Mouse (Mus musculus): ENCODE data around the gene Robo1. TPM values are rescaled to one million over a fixed set of nuclear protein-coding genes. Genes with fewer than 3 reads are reported as not detected.

Gene Robo1
- total RNA-seq, 4 experiments from 2014 or later: 0.76 to 1.6 (median 1.1) TPM

- DNase-seq (ENCODE audit: low spot score in 2 of 2): no peak
Observed at GRCm38 (mm10) chr16:72928525-72929122, 620.5 kb downstream of the Robo1 start.

GRCm38 (mm10) chr16:72930871-72931270 lies 622.8 kb downstream of the Robo1 start:
- no peak for DNase-seq (ENCODE audit: low spot score in 2 of 2)

- DNase-seq (ENCODE audit: low spot score in 2 of 2): no peak
Observed at GRCm38 (mm10) chr16:72934908-72935307, 626.8 kb downstream of the Robo1 start.

GRCm38 (mm10) chr16:72937183-72937582 lies 629.1 kb downstream of the Robo1 start:
- DNase-seq (ENCODE audit: low spot score in 2 of 2): no peak

GRCm38 (mm10) chr16:72939862-72940261 lies 631.8 kb downstream of the Robo1 start:
- DNase-seq (ENCODE audit: low spot score in 2 of 2): no peak

GRCm38 (mm10) chr16:72940786-72941185 lies 632.7 kb downstream of the Robo1 start:
- DNase-seq (ENCODE audit: low spot score in 2 of 2): no peak

GRCm38 (mm10) chr16:72944403-72944802 lies 636.3 kb downstream of the Robo1 start:
- DNase-seq (ENCODE audit: low spot score in 2 of 2): no peak

- DNase-seq (ENCODE audit: low spot score in 2 of 2): no peak
Observed at GRCm38 (mm10) chr16:72951969-72952368, 643.9 kb downstream of the Robo1 start.

GRCm38 (mm10) chr16:72959018-72959702 lies 651.1 kb downstream of the Robo1 start:
- DNase-seq (ENCODE audit: low spot score in 2 of 2): no peak

- DNase-seq (ENCODE audit: low spot score in 2 of 2): no peak
Observed at GRCm38 (mm10) chr16:72959823-72960222, 651.7 kb downstream of the Robo1 start.

GRCm38 (mm10) chr16:72963782-72964181 lies 655.7 kb downstream of the Robo1 start:
- no peak for DNase-seq (ENCODE audit: low spot score in 2 of 2)

GRCm38 (mm10) chr16:72967509-72967908 lies 659.4 kb downstream of the Robo1 start:
- no peak for DNase-seq (ENCODE audit: low spot score in 2 of 2)

- DNase-seq (ENCODE audit: low spot score in 2 of 2): no peak
Observed at GRCm38 (mm10) chr16:72969990-72970389, 661.9 kb downstream of the Robo1 start.

- DNase-seq (ENCODE audit: low spot score in 2 of 2): no peak
Observed at GRCm38 (mm10) chr16:72973685-72974084, 665.6 kb downstream of the Robo1 start.

- no peak for DNase-seq (ENCODE audit: low spot score in 2 of 2)
Observed at GRCm38 (mm10) chr16:72974681-72975080, 666.6 kb downstream of the Robo1 start.

GRCm38 (mm10) chr16:72976849-72977576 lies 668.9 kb downstream of the Robo1 start:
- no peak for DNase-seq (ENCODE audit: low spot score in 2 of 2)

GRCm38 (mm10) chr16:72979407-72980219 lies 671.5 kb downstream of the Robo1 start:
- peak; percentile 7 to 8 for DNase-seq (ENCODE audit: low spot score in 2 of 2)

- DNase-seq (ENCODE audit: low spot score in 2 of 2): no peak
Observed at GRCm38 (mm10) chr16:72990376-72991167, 682.5 kb downstream of the Robo1 start.

GRCm38 (mm10) chr16:72993189-72993588 lies 685.1 kb downstream of the Robo1 start:
- no peak for DNase-seq (ENCODE audit: low spot score in 2 of 2)

- DNase-seq (ENCODE audit: low spot score in 2 of 2): no peak
Observed at GRCm38 (mm10) chr16:72993594-72993993, 685.5 kb downstream of the Robo1 start.

Measured in gastrocnemius, adult 8-10 months (tissue).